Mouse (Mus musculus): ENCODE results near the gene Cenpa. TPM values are rescaled to one million over a fixed set of nuclear protein-coding genes. Genes with fewer than 3 reads are reported as not detected.

The Cenpa gene
- polyA plus RNA-seq, 1 experiment from 2014 or later: 454 TPM

DNA sequence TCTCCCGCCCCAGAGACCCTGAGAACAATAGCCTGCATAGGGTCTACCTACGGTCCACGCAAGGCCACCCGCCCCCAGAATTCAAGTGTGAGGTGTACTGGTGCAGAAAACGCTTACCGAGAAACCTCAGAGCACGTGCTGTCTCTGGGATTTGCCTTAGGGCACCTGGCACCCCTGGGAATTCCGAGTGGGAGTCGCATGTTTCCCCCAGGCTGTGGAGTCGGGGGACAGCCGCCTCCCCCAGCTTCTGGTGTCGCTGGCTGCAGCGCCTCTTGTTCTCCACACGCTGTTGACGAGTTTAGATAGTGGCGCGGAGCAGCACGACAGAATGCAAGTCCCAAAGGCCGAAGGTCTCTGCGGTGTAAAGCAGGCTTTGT is 46.7 kb downstream of the Cenpa start:
- H3K9me3 ChIP-seq (ENCODE audit: low read depth, low read length): no peaks in the 10 kb centered on the region
- peak overlapping the region; percentile 41 for H3K4me3 ChIP-seq (ENCODE audit: low read depth, low read length)
- no peak overlapping the region for H3K27ac ChIP-seq (ENCODE audit: low read depth)
- no peaks in the 10 kb centered on the region for H3K36me3 ChIP-seq (ENCODE audit: insufficient read depth)
- DNase-seq (peak; percentile 43), ATAC-seq (ENCODE audit: insufficient read depth) (no peak)
- peak overlapping the region; percentile 47 for H3K9ac ChIP-seq
- H3K27me3 ChIP-seq (ENCODE audit: insufficient read depth, low read length): peaks cover 46% of the 10 kb centered on the region
- H3K4me2 ChIP-seq: peak overlapping the region; percentile 74
- no peak for TF ChIP-seq CTCF (IDR thresholded peaks at IDR 0.05; ENCODE audit: low read depth)
- H3K4me1 ChIP-seq (ENCODE audit: insufficient read depth): peaks cover 9% of the 10 kb centered on the region
- under 1% methylated on average over 20 of the region's 20 CpGs for WGBS

DNA sequence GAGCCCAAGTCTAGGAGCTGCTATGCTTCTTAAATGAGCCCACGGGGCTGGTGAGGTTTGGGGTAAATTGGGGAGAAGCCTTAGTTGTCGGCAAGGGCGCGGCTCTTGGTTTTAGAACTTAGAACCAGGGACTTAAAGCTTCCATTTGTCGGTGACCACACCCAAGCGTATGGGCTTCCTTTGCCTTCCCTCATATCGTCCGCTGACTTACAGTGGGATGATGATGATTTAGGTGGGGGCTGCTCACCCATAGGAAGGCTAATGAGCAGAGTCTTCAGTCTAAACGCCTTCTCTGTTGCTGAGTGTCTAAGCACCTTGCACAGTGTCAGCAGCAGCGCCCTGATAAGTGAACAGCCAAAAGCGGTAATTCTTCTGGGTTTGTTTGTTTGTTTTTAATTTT is 47.1 kb downstream of the Cenpa start:
- TF ChIP-seq CTCF (IDR thresholded peaks at IDR 0.05; ENCODE audit: low read depth): no peak
- Histone ChIP-seq H3K9me3 (ENCODE audit: low read depth, low read length) (no peaks in the 10 kb centered on the region), H3K9ac (no peak overlapping the region), H3K36me3 (ENCODE audit: insufficient read depth) (no peaks in the 10 kb centered on the region), H3K4me2 (peak overlapping the region; percentile 74), H3K27me3 (ENCODE audit: insufficient read depth, low read length) (peaks cover 46% of the 10 kb centered on the region), H3K27ac (ENCODE audit: low read depth) (no peak overlapping the region), H3K4me3 (ENCODE audit: low read depth, low read length) (peak overlapping the region; percentile 41), H3K4me1 (ENCODE audit: insufficient read depth) (peaks cover 9% of the 10 kb centered on the region)
- no peak for DNase-seq
- 16% methylated on average over 11 of the region's 11 CpGs for WGBS
- ATAC-seq (ENCODE audit: insufficient read depth): no peak

DNA sequence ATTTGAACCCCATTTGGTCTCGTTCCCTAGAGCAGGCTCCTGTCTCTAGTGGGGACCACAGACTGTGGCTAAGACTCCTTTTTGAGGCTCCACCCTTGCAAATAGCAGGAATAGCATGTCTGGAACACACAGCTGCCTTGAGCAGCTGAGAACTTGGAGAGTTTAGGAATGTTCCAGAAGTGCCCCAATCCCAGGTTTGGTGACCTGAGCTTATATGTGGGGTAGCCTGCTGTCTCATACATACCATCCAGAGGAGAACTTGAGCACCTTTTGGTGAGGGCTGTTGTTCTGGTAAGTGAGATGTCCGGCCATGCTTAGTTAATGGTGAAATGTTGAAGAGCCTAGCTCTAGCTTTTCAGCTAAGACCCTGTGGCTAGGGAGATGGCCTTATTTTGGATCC is 49.7 kb downstream of the Cenpa start:
- 92% methylated on average over 2 of the region's 2 CpGs for WGBS
- H3K27ac ChIP-seq (ENCODE audit: low read depth): no peak overlapping the region
- no peak overlapping the region for H3K9ac ChIP-seq
- DNase-seq (no peak), ATAC-seq (ENCODE audit: insufficient read depth) (no peak)
- H3K4me1 ChIP-seq (ENCODE audit: insufficient read depth): peaks cover 9% of the 10 kb centered on the region
- no peaks in the 10 kb centered on the region for H3K9me3 ChIP-seq (ENCODE audit: low read depth, low read length)
- peaks cover 39% of the 10 kb centered on the region for H3K27me3 ChIP-seq (ENCODE audit: insufficient read depth, low read length)
- H3K4me2 ChIP-seq: no peak overlapping the region
- no peak overlapping the region for H3K4me3 ChIP-seq (ENCODE audit: low read depth, low read length)
- no peak for TF ChIP-seq CTCF (IDR thresholded peaks at IDR 0.05; ENCODE audit: low read depth)
- no peaks in the 10 kb centered on the region for H3K36me3 ChIP-seq (ENCODE audit: insufficient read depth)

DNA sequence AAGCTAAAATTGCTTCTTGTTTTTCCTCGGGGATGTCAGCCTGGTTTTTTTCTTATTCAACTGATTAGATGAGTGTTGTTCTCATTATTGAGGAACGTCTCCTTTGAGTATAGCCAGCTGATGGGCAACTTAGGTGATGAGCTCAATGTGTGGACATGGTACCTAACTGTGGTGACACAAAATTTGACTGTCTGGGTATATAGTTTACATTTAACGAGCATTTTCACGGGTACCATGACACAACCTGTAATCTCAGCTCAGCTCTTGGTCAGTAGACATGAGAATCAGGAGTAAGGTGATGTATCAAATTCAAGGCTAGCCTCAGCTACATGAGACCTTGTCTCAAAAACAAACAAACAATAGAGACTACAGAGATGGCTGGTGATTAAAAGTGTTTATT is 50.9 kb downstream of the Cenpa start:
- no peak for DNase-seq
- H3K4me3 ChIP-seq (ENCODE audit: low read depth, low read length): no peak overlapping the region
- 79% methylated on average over 4 of the region's 4 CpGs for WGBS
- no peaks in the 10 kb centered on the region for H3K9me3 ChIP-seq (ENCODE audit: low read depth, low read length)
- H3K27ac ChIP-seq (ENCODE audit: low read depth): no peak overlapping the region
- no peak for TF ChIP-seq CTCF (IDR thresholded peaks at IDR 0.05; ENCODE audit: low read depth)
- peaks cover 7% of the 10 kb centered on the region for H3K4me1 ChIP-seq (ENCODE audit: insufficient read depth)
- no peak for ATAC-seq (ENCODE audit: insufficient read depth)
- peaks cover 28% of the 10 kb centered on the region for H3K27me3 ChIP-seq (ENCODE audit: insufficient read depth, low read length)
- no peak overlapping the region for H3K4me2 ChIP-seq
- no peaks in the 10 kb centered on the region for H3K36me3 ChIP-seq (ENCODE audit: insufficient read depth)
- no peak overlapping the region for H3K9ac ChIP-seq

DNA sequence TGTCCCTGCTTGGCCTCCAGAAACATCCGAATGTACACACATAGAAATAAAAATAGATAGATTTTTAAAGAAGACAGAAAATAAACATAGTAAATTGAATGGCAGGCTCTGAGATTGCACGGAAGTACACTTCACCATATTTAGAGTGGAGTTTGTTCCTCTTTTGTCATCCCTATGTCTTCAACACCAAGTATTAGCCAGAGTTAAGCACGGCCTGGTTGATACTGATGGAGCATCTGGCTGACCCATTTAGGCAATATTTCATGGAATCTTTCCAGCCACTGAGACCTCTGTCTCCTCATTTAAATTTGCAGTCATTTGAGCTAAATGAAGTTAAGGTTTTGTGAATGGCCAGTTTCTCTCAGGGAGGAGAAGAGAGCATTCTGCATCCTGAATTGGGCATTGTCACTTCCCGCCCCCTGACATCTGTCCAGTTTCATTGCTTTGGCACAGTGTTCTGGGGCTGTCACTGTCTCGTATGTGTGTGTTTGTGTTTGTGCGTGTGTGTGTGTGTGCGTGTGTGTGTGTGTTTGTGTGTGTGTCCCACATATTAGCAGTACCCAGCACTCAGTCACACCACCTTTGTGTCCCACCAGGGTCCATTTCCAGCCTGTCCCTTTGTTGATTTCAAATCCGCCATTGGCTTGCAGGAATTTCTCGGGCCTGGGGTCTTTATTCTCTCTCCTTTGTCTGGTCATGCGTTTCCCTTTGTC is 51.6 kb downstream of the Cenpa start:
- Histone ChIP-seq H3K4me1 (ENCODE audit: insufficient read depth) (peaks cover 5% of the 10 kb centered on the region), H3K4me2 (no peak overlapping the region), H3K9me3 (ENCODE audit: low read depth, low read length) (no peaks in the 10 kb centered on the region), H3K36me3 (ENCODE audit: insufficient read depth) (no peaks in the 10 kb centered on the region), H3K27me3 (ENCODE audit: insufficient read depth, low read length) (peaks cover 22% of the 10 kb centered on the region), H3K4me3 (ENCODE audit: low read depth, low read length) (no peak overlapping the region), H3K9ac (no peak overlapping the region), H3K27ac (ENCODE audit: low read depth) (no peak overlapping the region)
- WGBS: 59% methylated on average over 10 of the region's 10 CpGs
- no peak for TF ChIP-seq CTCF (IDR thresholded peaks at IDR 0.05; ENCODE audit: low read depth)
- DNase-seq (peak; percentile 75), ATAC-seq (ENCODE audit: insufficient read depth) (peak; percentile 42)

DNA sequence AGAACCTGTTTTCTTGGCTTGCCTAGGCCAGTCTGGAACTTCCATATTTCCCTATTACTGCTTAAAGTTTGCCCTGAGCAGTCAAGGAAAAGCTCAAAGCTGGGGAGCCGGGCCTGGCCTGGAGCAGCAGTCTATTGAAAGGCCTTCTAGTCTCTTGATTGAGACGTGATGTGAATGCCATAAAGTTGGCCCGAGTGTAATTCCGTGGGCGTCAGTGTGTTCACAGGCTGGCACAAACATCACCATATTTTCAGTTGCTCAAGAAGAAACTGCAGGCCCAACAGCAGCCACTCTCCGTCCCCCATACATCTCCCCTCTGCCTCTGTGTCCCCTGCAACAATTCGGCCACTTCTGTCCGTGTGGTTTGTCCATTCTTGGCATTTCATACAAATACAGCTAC is 55.4 kb downstream of the Cenpa start:
- H3K4me1 ChIP-seq (ENCODE audit: insufficient read depth): no peaks in the 10 kb centered on the region
- H3K9ac ChIP-seq: no peak overlapping the region
- H3K27me3 ChIP-seq (ENCODE audit: insufficient read depth, low read length): no peaks in the 10 kb centered on the region
- no peaks in the 10 kb centered on the region for H3K9me3 ChIP-seq (ENCODE audit: low read depth, low read length)
- WGBS: 87% methylated on average over 8 of the region's 8 CpGs
- no peak for TF ChIP-seq CTCF (IDR thresholded peaks at IDR 0.05; ENCODE audit: low read depth)
- H3K4me2 ChIP-seq: no peak overlapping the region
- DNase-seq: no peak
- H3K36me3 ChIP-seq (ENCODE audit: insufficient read depth): no peaks in the 10 kb centered on the region
- no peak overlapping the region for H3K27ac ChIP-seq (ENCODE audit: low read depth)
- ATAC-seq (ENCODE audit: insufficient read depth): no peak
- H3K4me3 ChIP-seq (ENCODE audit: low read depth, low read length): no peak overlapping the region

Small RNA genes lying within 50 kb of the gene (microRNA-seq; reads per million reads assigned to microRNA genes)
- not detected for gene Mir5625 (ENCODE audit: borderline number of aligned reads)

Other genes with a start within 250 kb of the Cenpa start
- gene Otof, start 204.8 kb upstream of the Cenpa start, polyA plus RNA-seq (2014; fragmentation: Nextera tagmentation; extraction: Ambion mirVana): 1.4 and 1.7 TPM in 2 replicates
- not detected in 2 replicates for gene 1700001C02Rik, start 200.7 kb upstream of the Cenpa start, polyA plus RNA-seq (2014; fragmentation: Nextera tagmentation; extraction: Ambion mirVana)
- 0.26 TPM in 1 of 2 replicates, not detected in the other for gene Cib4, start 120.9 kb upstream of the Cenpa start, polyA plus RNA-seq (2014; fragmentation: Nextera tagmentation; extraction: Ambion mirVana)
- gene Kcnk3, start 78.6 kb upstream of the Cenpa start, polyA plus RNA-seq (2014; fragmentation: Nextera tagmentation; extraction: Ambion mirVana): 29.9 and 30.3 TPM in 2 replicates
- gene Slc35f6, start 18.8 kb upstream of the Cenpa start, polyA plus RNA-seq (2014; fragmentation: Nextera tagmentation; extraction: Ambion mirVana): 27.6 and 29.5 TPM in 2 replicates
- 6.6 and 7.3 TPM in 2 replicates for gene Dpysl5, start 44.8 kb downstream of the Cenpa start, polyA plus RNA-seq (2014; fragmentation: Nextera tagmentation; extraction: Ambion mirVana)
- 17.9 and 18.2 TPM in 2 replicates for gene Mapre3, start 147.9 kb downstream of the Cenpa start, polyA plus RNA-seq (2014; fragmentation: Nextera tagmentation; extraction: Ambion mirVana)
- 72.3 and 72.5 TPM in 2 replicates for gene Tmem214, start 201.2 kb downstream of the Cenpa start, polyA plus RNA-seq (2014; fragmentation: Nextera tagmentation; extraction: Ambion mirVana)
- 25.2 and 26.0 TPM in 2 replicates for gene Agbl5, start 221.9 kb downstream of the Cenpa start, polyA plus RNA-seq (2014; fragmentation: Nextera tagmentation; extraction: Ambion mirVana)
- gene Ost4, start 241.0 kb downstream of the Cenpa start, polyA plus RNA-seq (2014; fragmentation: Nextera tagmentation; extraction: Ambion mirVana): 472 and 477 TPM in 2 replicates
- 162 and 185 TPM in 2 replicates for gene Emilin1, start 246.6 kb downstream of the Cenpa start, polyA plus RNA-seq (2014; fragmentation: Nextera tagmentation; extraction: Ambion mirVana)